Mouse (Mus musculus) CD4-positive, CD25-positive, alpha-beta regulatory T cell, adult 4 months (primary cell): ENCODE data around the gene Aig1. TPM values are rescaled to one million over a fixed set of nuclear protein-coding genes. Genes with fewer than 3 reads are reported as not detected.

Experiments used
- ATAC-seq: one replicate; pipeline ENCODE4 v1.8.0; 2017
- polyA plus RNA-seq, 2 experiments: library from polyadenylated mRNA; unstranded; fragments of 100-300 nt; shearing (Covaris generic); gene quantifications; one replicate each; pipeline ENCODE4 v1.2.1; 2017

Gene Aig1
- polyA plus RNA-seq, 2 experiments from 2014 or later, result 24.0 to 28.3 TPM

GRCm38 (mm10) chr10:13693276-13693675 is 175.5 kb downstream of the Aig1 start:
- no peak for ATAC-seq

GRCm38 (mm10) chr10:13690773-13691172 is 178.0 kb downstream of the Aig1 start:
- ATAC-seq, result no peak

- ATAC-seq, result no peak
These were observed 178.8 kb downstream of the Aig1 start for GRCm38 (mm10) chr10:13689841-13690590.

GRCm38 (mm10) chr10:13688386-13689120 is 180.2 kb downstream of the Aig1 start:
- no peak for ATAC-seq

GRCm38 (mm10) chr10:13687182-13687810 is 181.5 kb downstream of the Aig1 start:
- no peak for ATAC-seq

- ATAC-seq, result no peak
These were observed 182.7 kb downstream of the Aig1 start for GRCm38 (mm10) chr10:13686127-13686526.

GRCm38 (mm10) chr10:13685366-13685765 is 183.4 kb downstream of the Aig1 start:
- ATAC-seq, result no peak

GRCm38 (mm10) chr10:13684452-13684851 is 184.3 kb downstream of the Aig1 start:
- no peak for ATAC-seq

- no peak for ATAC-seq
These were observed 186.2 kb downstream of the Aig1 start for GRCm38 (mm10) chr10:13682565-13682964.

- no peak for ATAC-seq
These were observed 191.3 kb downstream of the Aig1 start for GRCm38 (mm10) chr10:13677440-13677839.

GRCm38 (mm10) chr10:13675033-13675379 is 193.8 kb downstream of the Aig1 start:
- ATAC-seq, result no peak

GRCm38 (mm10) chr10:13674304-13675032 is 194.3 kb downstream of the Aig1 start:
- ATAC-seq, result no peak

- no peak for ATAC-seq
These were observed 201.5 kb downstream of the Aig1 start for GRCm38 (mm10) chr10:13667166-13667696.

- no peak for ATAC-seq
These were observed 205.3 kb downstream of the Aig1 start for GRCm38 (mm10) chr10:13663476-13663875.

- ATAC-seq, result no peak
These were observed 209.0 kb downstream of the Aig1 start for GRCm38 (mm10) chr10:13659778-13660177.

GRCm38 (mm10) chr10:13653739-13654462 is 214.9 kb downstream of the Aig1 start:
- no peak for ATAC-seq

GRCm38 (mm10) chr10:13653326-13653725 is 215.5 kb downstream of the Aig1 start:
- ATAC-seq, result no peak

GRCm38 (mm10) chr10:13652061-13652460 is 216.7 kb downstream of the Aig1 start:
- no peak for ATAC-seq

GRCm38 (mm10) chr10:13641750-13642149 is 227.0 kb downstream of the Aig1 start:
- ATAC-seq, result no peak

GRCm38 (mm10) chr10:13631796-13632195 is 237.0 kb downstream of the Aig1 start:
- ATAC-seq, result no peak

- ATAC-seq, result no peak
These were observed 245.0 kb downstream of the Aig1 start for GRCm38 (mm10) chr10:13623735-13624134.

GRCm38 (mm10) chr10:13600926-13601325 is 267.9 kb downstream of the Aig1 start:
- no peak for ATAC-seq
